Mouse (Mus musculus) CD8-positive naive resting alpha-beta T cell, adult 2 months (primary cell): ENCODE measurements around the gene Atp2c2.

Experiments
- DNase-seq, 2 experiments: peaks; one replicate each; pipeline ENCODE4 v3.0.0; 2022; ENCODE audit warnings: low read depth in 2 of 2, low spot score in 2 of 2

Gene Atp2c2

DNA sequence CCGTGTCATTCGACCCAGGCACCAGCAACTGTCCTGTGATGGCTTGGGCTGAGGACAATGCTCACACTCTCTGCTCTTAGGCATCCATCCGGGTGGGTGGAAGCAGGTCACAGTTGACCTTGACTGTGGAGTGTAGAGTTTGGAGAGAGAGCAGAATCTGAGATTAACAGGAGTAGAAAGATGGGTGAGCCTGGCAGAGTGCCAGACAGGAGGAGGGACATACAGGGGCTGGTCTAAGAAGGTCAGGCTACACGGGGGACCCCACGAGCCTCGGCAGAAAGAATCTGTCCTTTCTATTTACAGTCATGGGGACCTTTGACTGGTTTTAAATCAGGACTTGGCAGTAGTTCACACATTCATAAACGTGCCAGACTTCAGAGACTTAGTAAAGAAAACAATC lies 3.2 kb downstream of the Atp2c2 start:
- DNase-seq, result no peak

DNA sequence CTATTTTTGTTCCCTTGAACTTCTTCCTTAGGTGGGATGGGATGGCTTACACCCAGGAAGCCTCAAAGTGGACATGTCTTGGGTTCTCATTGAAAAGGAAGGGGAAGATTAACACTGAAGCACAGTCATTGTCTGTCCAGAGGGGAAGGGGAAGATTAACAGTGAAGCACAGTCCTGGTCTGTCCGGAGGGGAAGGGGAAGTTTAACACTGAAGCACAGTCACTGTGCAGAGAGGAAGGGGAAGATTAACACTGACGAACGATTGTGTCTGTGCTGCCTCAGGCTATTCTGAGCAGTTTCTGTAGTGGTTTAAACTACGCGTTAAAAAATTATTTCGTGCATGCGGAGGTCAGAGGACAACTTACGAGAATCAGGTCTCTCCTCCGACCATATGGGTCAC lies 7.3 kb downstream of the Atp2c2 start:
- no peak for DNase-seq

GRCm38 (mm10) chr8:119708471-119708870 lies 8.7 kb downstream of the Atp2c2 start:
- no peak for DNase-seq

DNA sequence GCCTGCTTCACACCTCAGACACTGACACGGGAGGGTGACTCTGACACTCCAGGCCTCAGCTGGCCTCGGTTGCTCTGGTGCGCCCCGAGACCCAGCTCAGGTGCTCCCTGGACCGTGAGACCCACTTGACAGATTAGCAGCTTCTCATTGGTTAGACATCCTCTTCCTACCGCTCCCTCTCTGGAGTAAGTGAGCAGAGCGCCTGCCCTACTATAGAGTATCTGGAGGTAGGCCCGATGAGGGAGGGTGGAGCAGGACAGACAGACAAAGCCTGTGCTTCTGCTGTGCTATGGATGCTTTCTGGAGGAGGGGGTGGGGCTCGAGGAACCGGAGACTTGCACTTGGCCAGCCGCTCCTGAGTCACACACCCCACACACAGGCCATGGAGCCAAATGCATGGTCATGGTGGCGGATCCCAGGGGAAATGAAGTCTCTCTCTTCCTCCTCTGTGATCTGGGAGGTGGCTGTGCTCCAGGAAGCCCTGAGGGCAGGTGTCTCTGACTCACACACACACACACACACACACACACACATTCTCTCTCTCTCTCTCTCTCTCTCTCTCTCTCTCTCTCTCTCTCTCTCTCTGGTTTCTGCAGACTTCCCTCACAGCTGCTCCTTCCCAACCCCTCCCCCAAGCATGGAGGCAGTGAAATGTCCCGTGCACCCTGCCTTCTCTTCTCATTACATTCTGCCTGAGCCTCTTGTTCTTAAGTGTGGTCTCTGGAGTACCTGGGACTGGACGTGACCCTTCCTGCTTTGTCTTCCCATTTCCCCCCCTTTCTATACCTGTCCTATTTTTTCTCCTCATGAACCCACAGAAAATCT lies 9.3 kb downstream of the Atp2c2 start:
- DNase-seq, result no peak

GRCm38 (mm10) chr8:119709703-119710093 lies 9.9 kb downstream of the Atp2c2 start:
- no peak for DNase-seq

DNA sequence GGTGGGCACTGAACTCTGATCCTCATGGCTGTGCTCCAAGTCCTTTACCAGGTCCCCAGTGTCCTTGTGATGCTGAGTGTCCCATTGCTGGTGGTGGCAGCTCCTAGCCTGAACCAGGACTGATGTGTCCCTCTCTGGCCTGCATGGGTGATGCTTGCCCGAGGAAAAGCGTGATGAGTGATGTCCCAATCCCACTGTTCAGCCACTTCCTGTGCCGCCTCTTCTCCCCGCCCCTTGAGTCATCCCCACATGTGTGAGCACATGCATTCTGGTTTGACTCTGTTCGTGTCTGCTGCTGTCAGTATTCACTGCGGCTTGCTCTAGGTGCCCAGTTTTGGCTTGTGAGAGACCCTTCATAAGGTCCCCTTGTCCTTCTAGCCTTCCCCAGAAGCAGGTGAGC lies 12.4 kb downstream of the Atp2c2 start:
- no peak for DNase-seq

- no peak for DNase-seq
Measured at GRCm38 (mm10) chr8:119713421-119713820, 13.6 kb downstream of the Atp2c2 start.

GRCm38 (mm10) chr8:119715221-119715620 lies 15.4 kb downstream of the Atp2c2 start:
- no peak for DNase-seq

DNA sequence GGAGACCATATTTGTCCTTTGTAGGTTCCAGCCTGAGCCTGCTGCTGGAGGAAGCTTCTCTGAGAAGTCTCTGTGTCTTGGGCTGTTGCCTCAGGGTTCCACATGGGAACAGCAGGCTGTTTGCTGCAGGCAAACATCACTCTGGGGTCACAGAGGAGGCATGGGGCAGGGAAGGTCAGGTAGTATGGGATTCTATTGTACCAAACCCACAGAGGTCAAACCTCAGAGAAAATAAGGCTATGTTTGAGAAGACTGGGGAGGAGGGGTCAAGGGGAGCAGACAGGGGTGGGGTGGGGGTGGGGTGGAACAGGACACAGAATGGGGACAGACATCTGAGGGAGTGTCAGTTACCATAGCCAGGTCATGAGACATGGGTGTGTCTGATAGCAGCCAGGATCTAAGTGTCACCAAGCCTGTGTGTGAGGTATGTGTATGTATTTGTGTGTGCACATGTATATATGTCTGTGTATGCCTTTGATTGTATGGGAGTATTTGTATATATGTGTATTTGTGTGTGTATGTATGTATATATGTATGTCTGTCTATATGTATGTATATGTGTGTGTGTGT lies 17.0 kb downstream of the Atp2c2 start:
- no peak for DNase-seq

- DNase-seq, result peak; percentile 11 to 42
Measured at GRCm38 (mm10) chr8:119717765-119718164, 18.0 kb downstream of the Atp2c2 start.

DNA sequence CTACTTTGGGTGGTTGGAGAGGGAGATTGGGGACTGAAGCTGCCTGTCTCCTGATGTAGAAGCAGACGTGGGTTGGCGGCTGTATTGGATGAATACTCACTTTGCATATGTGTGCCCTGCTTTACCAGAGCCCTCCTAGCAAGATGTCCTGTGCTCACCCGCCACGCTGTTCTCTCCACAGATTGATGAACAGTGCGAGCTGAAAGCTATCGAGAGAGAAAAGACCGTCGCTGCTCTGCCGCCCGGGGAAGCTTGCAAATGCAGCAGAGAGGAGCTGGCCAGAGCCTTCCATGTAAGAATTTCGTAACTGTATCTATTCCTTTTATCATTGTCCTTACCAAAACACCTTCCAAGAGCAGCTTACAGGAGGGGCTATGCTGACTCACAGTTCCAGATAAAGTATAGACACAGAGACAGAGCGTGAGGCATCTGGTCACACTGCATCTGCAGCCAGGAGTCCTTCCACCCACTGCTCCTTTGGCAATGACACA lies 19.2 kb downstream of the Atp2c2 start:
- no peak for DNase-seq

DNA sequence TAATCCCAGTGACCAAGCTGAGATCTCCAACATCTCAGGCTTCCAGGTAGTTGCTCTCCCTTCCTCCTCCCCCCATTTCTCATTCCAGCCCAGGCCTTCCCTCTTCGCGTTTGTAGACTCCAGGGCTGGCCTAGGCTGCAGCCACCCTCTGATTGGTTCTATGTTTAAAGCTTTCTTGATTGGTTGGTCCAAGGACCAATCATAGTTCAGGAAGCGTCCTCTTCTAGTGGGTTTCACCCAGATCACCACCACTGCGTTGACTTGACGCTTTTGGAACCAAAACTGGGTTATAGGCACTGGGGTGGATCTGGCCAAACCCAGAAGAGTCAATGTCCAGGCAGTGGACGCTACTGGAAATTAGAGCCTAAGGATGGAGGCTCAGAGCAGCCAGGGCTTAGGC lies 22.5 kb downstream of the Atp2c2 start:
- no peak for DNase-seq

DNA sequence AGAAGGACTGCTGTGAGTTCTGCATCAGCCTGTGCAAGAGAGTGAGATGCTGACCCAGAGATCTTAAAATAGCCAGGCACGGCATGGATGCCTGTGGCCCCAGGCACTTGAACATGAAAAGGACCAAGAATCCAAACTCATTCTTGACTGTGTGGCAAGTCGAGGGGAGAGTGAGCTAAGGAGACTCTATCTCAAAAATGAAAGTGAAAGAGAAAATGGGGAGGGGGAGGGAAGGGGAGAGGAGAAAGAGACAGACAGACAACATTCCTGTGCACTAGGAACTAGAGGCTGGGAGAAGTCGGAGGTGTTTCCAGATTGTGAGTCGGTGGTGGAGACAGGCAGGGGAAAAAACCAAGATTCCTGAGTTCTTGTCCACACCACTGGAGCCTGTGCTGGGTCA lies 23.9 kb downstream of the Atp2c2 start:
- no peak for DNase-seq

DNA sequence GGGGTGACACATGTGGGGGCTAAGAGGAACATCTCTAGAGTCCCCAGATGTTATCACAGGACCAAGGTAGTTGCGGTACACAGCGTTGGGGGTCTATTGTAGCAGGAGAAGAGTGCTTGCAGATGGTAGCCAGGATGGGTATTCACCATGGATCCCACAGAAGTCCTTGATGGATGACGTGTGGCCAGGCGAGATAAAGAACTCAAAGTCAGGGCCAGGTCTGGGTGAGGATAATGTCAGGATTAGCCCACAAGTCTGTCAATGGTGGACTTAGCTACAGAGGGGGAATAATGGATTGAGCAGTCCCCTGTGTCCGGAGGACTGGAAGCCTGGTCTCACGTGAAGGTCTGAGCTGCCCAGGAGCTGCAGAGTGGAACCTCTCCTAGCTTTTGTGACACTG lies 24.8 kb downstream of the Atp2c2 start:
- DNase-seq, result no peak

DNA sequence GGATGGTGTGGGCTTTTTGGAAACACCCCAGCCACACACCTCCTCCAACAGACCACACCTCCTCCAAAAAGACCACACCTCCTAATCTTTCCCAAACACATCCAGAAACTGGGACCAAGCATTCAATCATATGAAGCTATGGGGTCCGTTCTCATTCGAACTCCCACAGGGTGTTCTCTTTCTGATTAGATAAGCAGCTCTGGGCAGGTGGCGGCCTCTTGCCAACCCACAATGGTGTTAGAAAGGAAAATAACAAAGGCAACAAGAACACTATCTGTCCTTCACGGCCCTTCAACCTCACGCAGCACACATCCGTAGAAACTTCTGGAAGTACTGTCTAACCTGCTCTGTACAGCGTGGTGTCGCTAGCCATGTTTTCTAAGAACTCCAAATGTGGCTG lies 27.3 kb downstream of the Atp2c2 start:
- no peak for DNase-seq

DNA sequence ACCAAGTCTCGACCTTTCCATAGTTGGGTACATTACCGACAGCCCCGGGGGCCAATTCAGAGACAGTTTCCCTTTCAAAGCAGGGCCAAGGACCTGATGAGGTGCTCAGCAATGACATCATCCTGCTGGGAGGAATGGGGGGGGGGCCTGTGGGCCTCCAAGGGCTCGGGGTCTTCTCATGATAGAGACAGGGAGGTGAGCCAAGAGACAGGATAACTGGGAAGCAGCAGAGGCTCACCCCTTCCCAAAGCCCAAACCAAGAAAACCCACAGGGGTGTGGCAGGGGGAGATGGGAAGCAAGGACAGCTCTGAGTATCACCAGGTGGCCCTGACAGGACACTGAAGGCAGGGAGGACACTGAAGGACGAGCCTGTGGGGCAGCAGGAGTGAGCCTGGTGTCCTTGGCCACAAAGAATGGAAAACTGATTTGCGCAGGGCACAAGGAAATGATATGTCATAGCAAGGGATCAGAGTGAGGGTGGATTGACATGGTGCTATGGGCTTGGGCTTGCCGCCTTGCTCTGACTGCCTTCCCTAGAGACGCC lies 28.6 kb downstream of the Atp2c2 start:
- DNase-seq, result no peak

GRCm38 (mm10) chr8:119732072-119732471 lies 32.3 kb downstream of the Atp2c2 start:
- no peak for DNase-seq

GRCm38 (mm10) chr8:119736348-119736917 lies 36.6 kb downstream of the Atp2c2 start:
- DNase-seq, result no peak

DNA sequence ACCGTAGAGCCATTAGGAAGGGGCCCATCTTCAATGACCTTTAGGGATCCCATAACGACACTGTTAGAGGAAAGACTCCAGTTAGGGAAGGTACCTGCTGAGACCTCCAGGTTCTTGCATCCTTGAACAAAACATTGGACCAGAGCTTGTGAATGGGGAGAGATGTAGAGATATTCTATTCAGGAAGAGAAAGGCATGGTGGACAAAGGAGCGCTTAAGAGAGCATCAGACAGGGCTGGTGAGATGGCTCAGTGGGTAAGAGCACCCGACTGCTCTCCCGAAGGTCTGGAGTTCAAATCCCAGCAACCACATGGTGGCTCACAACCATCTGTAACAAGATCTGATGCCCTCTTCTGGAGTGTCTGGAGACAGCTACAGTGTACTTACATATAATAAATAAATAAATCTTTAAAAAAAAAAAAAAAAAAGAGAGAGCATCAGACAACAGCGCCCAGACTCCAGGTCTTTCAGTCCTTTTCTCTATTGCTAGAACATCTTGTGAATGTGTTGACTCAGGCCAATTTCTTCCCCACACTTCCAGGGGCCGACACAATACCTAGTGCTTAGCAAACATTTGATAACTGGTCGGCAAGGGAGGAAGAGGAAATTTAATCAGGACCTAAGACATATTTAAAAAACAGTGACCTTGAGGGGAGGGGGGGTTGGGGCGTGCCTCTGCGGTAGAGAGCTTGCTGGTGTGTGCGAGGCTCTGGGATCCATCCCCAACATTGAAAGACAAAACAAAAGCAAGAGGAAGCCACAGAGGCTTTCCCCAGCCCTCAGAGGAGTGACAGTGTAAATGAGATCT lies 37.5 kb downstream of the Atp2c2 start:
- DNase-seq, result no peak

DNA sequence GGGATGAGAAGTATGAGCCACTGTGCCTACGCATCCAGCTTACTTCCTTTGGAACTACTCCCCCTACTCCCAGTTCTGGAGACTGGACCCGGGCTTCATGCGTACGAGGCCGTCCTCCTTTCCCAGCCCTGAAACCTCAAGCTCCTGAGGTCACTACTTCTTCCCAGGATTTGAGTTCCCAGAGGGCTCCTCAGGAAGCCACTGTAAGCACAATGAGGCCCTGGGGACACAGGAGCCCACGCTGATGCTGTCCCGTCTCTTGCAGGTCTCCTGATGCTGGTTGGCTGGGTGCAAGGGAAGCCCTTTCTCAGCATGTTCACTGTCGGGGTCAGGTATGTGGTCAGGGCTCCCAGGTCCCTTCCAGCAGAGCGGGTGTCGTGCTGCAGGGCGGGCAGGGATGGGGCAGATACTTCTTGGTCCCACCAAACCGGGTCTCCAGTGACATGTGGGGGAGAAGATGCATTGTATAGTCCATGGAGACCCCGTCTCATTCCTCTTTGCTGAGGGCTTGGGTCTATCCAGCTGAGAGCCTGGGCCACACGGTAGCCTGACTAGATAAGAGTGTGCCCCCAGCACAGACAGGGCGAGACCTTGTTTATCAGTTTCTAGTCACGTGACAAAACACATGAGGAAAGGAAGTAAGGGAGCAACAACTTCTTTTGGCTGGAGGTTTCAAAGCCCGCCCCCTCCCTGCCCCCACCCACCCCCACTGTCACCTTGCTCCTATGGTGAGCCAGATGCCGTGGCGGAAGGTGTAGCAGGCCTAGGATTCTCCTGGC lies 38.5 kb downstream of the Atp2c2 start:
- DNase-seq, result no peak

- no peak for DNase-seq
Measured at GRCm38 (mm10) chr8:119740634-119741033, 40.8 kb downstream of the Atp2c2 start.
